Mouse (Mus musculus) kidney, adult 8-10 months (tissue): ENCODE results near the gene Cr1l.

Source experiments
- DNase-seq, 2 experiments: peaks; one replicate each; pipeline ENCODE4 v3.0.0; 2022

Gene Cr1l

DNA sequence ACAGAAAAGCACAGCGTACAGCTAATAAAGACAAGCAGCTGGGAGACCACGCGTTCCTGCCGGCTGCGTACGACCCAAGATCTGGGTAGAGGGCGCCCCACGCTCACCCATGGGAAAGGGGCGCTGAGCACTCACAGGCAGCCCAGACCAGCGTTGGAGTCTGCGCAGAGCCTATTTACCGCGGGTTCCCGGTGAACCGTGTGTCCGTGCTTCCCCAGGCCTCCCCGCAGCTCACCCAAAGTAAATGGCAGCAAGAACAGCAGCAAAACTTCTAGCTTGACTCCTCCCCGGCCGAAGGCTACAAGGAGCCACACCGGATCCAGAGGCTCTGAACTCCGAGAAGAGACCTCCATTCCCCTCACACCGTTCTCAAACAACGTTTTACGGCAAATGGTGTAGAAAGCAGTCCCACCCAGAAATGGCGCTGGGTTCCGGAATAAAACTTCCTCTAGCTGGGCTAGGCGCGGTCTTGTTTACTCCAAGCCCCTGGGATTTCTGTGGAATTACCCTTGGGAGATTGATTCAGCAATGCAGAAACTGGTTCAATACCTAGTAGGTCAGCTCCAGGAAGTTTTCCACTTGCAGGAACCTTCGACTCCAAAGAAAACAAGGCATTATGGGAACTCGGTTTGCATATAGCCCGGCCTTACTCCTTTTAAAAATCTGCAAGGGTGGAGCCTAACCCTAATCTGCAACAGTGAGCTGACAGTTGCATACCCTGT, at the start of gene Cr1l:
TSS of gene Cr1l (minus strand) at position 634 of the 722 bp plus-strand sequence.
- peak; percentile 88 to 90 for DNase-seq

DNA sequence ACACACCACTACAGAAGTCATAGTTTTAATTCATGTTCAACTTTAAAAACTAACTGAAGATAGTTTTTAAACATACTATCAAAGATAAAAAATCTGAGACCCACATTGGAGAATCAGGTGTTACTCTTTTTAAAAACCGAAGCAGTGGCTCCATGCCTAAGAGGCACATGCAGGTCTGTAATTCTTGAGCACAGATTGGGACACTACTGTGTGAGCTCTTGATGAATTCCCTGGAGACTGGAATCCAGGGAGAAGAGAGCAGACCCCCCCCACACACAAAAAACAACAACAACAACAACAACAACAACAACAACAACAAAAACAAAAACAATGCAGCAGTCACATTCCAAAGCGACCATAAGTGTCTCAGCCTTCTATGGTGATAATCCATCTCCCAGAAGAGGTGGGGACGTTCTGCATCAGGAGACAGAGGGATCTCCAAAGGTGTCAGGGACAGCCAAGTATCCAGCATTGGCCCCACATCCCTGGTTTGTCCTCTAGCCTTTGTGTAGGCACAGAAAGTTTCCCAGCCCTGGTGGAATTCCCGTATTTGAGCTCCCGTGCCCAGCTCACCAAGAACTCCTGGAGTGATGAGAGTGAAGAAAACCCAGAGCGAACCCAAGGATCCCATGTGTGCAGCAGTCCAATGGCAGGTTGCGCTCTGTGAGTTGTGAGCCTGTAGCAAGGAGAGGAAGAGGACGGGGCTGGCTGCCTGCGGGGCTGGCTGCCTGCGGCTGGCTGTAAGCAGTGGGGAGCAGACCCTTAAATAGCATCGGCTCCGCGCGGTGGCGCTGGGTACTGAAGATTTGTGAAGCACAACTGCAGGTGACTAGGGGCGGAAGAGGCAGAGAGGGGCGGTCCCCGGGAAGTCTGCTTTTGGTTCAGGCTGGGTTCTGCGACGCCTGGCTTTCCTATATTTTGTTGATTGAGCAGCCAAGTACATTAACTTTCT, 44.9 kb upstream of the Cr1l start, which contains the start of gene Cr2:
TSS of gene Cr2 (minus strand) at position 737 of the 952 bp plus-strand sequence.
- DNase-seq, result peak; percentile 8 to 49

- no peak for DNase-seq
These were observed 33.8 kb upstream of the Cr1l start for GRCm38 (mm10) chr1:195164996-195165755.

DNA sequence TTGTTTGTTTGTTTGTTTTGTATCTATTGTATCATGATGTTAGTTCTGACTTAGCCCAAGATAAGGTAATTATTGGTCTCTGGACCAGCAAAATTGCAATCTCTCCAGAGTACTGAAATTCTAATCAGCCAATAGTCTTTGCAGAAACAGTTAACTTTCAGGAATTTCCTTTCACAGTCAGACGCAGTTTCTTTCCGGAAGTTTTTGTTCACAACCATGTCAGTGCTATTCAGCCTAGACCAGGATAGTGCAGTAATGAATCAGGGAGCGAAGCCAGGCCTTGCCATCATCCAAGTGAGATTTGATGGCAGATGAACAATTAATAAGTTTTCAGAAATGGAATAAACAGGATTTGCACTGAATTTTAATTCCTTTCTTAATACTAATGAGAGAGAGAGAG, 684 bp upstream of the Cr1l start:
- DNase-seq, result no peak

GRCm38 (mm10) chr1:195131675-195132015, 259 bp upstream of the Cr1l start:
- no peak for DNase-seq

GRCm38 (mm10) chr1:195130479-195130878, 907 bp downstream of the Cr1l start:
- DNase-seq, result no peak

DNA sequence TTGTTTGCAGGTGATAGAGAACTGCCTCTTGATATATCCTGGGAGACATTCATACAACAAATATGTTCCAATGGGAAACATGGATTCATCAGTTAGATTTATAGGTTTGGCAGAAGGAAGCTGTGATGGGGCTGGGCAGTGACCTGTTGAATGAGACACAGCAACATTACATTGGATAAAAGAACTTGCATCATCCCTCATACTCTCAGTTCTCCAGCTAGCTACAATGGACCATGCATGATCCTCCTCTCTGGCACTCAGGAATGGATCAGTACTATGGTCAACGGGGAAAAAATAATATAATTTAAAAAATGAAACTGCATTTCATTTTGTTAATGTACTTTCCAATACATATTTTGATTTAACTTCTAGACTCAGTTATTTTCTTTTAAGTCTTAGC, 1.5 kb downstream of the Cr1l start:
- DNase-seq, result no peak

DNA sequence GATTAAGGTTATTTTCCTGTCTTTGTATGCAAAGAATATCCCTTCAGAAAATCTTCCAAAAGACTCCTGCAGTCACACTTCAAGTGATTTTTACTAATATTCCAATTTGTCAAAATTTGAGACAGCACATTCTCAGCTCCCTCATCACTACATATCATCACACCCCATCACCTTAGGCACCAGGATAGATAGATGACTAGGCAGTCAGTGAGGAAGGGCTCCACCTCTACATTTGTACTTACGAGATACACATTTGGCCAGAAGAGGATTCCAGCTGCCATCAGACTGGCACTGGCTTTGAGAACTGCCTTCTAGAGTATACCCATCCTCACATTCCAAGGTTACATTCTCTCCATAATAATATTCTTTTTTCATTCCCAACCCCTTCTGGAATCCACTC, 17.0 kb downstream of the Cr1l start:
- DNase-seq, result no peak

- no peak for DNase-seq
These were observed 17.8 kb downstream of the Cr1l start for GRCm38 (mm10) chr1:195113621-195114020.

GRCm38 (mm10) chr1:195100693-195101092, 30.7 kb downstream of the Cr1l start:
- DNase-seq, result no peak

DNA sequence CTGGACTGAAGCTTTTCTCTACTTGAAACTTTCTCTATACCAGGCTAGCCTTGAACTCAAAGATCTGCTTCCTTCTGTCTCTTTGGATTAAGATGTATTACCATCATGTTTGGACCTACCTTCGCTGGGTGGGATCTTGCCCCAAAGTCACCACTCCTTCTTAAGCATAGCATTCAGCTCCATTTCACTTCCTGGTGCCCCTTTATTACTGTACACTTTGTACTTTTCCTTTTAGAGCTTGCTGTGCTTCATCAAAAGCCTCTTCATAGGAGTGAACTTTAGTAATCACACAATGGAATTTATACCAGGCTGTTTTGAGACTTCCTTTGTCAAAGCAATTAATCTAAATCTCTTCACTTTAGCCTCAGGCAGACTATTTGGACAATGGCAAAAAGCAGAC, 33.4 kb downstream of the Cr1l start:
- DNase-seq, result no peak

GRCm38 (mm10) chr1:195092220-195092720, 39.1 kb downstream of the Cr1l start, which contains the start of gene Cd46:
TSS of gene Cd46 (minus strand) at chr1:195092249.
- DNase-seq, result peak; percentile 81 to 85

DNA sequence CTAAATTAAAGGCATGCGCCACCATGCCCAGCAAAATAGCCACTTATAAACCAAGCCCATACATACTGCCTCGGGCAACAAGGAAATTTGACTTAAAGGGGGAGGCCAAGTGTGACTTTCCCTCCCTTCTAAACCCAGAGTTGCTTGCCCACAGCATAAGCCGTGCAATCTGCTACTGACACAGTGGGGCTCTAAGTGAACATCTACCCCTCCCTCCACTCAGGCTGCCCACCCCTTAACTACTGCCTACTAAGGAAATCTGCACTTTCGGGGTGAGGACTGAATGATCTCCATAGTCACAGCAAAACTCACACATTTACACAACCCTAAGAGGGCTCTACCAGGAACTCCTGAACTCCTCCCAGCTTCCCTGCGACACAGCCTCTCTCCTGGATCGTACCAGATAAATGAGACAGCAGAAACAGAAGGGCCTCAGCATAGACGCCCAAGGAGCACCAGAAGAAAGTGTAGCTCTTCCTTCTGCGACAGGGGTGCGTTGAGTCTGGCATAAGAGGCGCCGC, 39.6 kb downstream of the Cr1l start:
- no peak for DNase-seq

- DNase-seq, result no peak
These were observed 49.2 kb downstream of the Cr1l start for GRCm38 (mm10) chr1:195082142-195082541.
